Mouse (Mus musculus) heart, adult 9 months (tissue): ENCODE measurements around the gene Ggn.
"Not testable (repeated sequence)": the region's sequence is repeated elsewhere in the genome, so short reads cannot be mapped to it uniquely, and the experiment has no call there.

Experiments
- DNase-seq, 2 experiments: peaks; one replicate each; pipeline ENCODE4 v3.0.0; 2022; ENCODE audit warnings: low spot score in 2 of 2

The Ggn gene

GRCm38 (mm10) chr7:29170066-29170754 is at the start of gene Ggn, which contains the start of gene Spred3:
Ggn (plus strand) TSS chr7:29170210.
Spred3 (minus strand) TSS chr7:29170411.
- peak; percentile 69 to 83 for DNase-seq

- DNase-seq, result no peak
These were observed 47.2 kb upstream of the Ggn start for GRCm38 (mm10) chr7:29122821-29123220.

- no peak for DNase-seq
These were observed 46.3 kb upstream of the Ggn start for GRCm38 (mm10) chr7:29123531-29124358.

GRCm38 (mm10) chr7:29124970-29125369 is 45.0 kb upstream of the Ggn start, which contains the start of gene Ryr1:
Ryr1 (minus strand) TSS chr7:29125179.
- DNase-seq, result no peak

GRCm38 (mm10) chr7:29126173-29126915 is 43.7 kb upstream of the Ggn start:
- DNase-seq, result peak; percentile 35 to 47

GRCm38 (mm10) chr7:29128725-29129124 is 41.3 kb upstream of the Ggn start:
- DNase-seq, result no peak

GRCm38 (mm10) chr7:29134230-29134629 is 35.8 kb upstream of the Ggn start:
- DNase-seq, result no peak

GRCm38 (mm10) chr7:29134693-29135386 is 35.2 kb upstream of the Ggn start, which contains the start of gene Rasgrp4:
Rasgrp4 (plus strand) TSS chr7:29134851.
- DNase-seq, result peak in 1 of 2 experiments; percentile 39

GRCm38 (mm10) chr7:29137429-29137828 is 32.6 kb upstream of the Ggn start:
- DNase-seq, result no peak

- DNase-seq, result not testable (repeated sequence)
These were observed 30.8 kb upstream of the Ggn start for GRCm38 (mm10) chr7:29139237-29139636.

- no peak for DNase-seq
These were observed 28.6 kb upstream of the Ggn start for GRCm38 (mm10) chr7:29141416-29141815.

- no peak for DNase-seq
These were observed 26.0 kb upstream of the Ggn start for GRCm38 (mm10) chr7:29144006-29144405.

- no peak for DNase-seq
These were observed 23.2 kb upstream of the Ggn start for GRCm38 (mm10) chr7:29146625-29147367.

GRCm38 (mm10) chr7:29148771-29149170 is 21.2 kb upstream of the Ggn start:
- no peak for DNase-seq

GRCm38 (mm10) chr7:29151486-29151885 is 18.5 kb upstream of the Ggn start:
- DNase-seq, result no peak

- DNase-seq, result no peak
These were observed 15.8 kb upstream of the Ggn start for GRCm38 (mm10) chr7:29154018-29154720.

- peak; percentile 82 to 87 for DNase-seq
These were observed 14.7 kb upstream of the Ggn start for GRCm38 (mm10) chr7:29155196-29155837.

GRCm38 (mm10) chr7:29155838-29156782 is 13.9 kb upstream of the Ggn start, which contains the start of gene Fam98c:
Fam98c (minus strand) TSS chr7:29156234.
- peak; percentile 83 to 84 for DNase-seq
